In genomic region chr8:89983859-89984258, GRCm38 (mm10) we compare ENCODE assay signal across 23 mouse cellular contexts.
DNase-seq lines count a peak whose midpoint lies in the region; ATAC-seq and TF ChIP-seq lines count a peak whose summit lies in the region.
"Had no signal": no experiment of that assay in that cellular context is flagged by ENCODE, and none has a peak within 500 bp of the region (broad histone marks: within the 10 kb centered on the region; RNA-seq: fewer than 3 reads in every experiment).

No protein-coding gene starts in this region.

- DNase-seq in midbrain, postnatal 0 days (ENCODE audit: low spot score), result no peak
- no peak for DNase-seq in midbrain, embryonic 10.5 days (ENCODE audit: low spot score)
- no peak for DNase-seq in MEL (ENCODE audit: low read depth, low spot score)
- DNase-seq in urinary bladder, postnatal 36 days (ENCODE audit: low spot score in 2 of 2), result no peak
- no peak for DNase-seq in left cerebral cortex, postnatal 4 days
- DNase-seq: adrenal gland, postnatal 14 days; cerebellum, adult 11-12 months; gastrocnemius, postnatal 36 days; heart, postnatal 4 days; kidney, adult 8-10 months; kidney, postnatal 25 days; layer of hippocampus, adult 9-11 months; liver, embryonic 13.5 days; right cerebral cortex, postnatal 25 days had no signal

- intact Hi-C loops in left cerebral cortex, postnatal 4 days (cut with DNase I), result no loop called here

- no peak for ATAC-seq in intestine, postnatal 0 days
- no peak for ATAC-seq in intestine, embryonic 15.5 days
- ATAC-seq in midbrain, postnatal 0 days (ENCODE audit: low FRiP score), result no peak
- ATAC-seq: forebrain, embryonic 14.5 days; hindbrain, embryonic 16.5 days; midbrain, embryonic 13.5 days had no signal

- H3K36me3 ChIP-seq in intestine, postnatal 0 days (ENCODE audit: control insufficient read depth, insufficient read depth), result no peaks in the 10 kb centered on the region
- H3K36me3 ChIP-seq in intestine, embryonic 15.5 days, result no peaks in the 10 kb centered on the region
- no peaks in the 10 kb centered on the region for H3K36me3 ChIP-seq in midbrain, postnatal 0 days (ENCODE audit: insufficient read depth, low read length)
- H3K36me3 ChIP-seq in midbrain, embryonic 10.5 days, result no peaks in the 10 kb centered on the region
- no peaks in the 10 kb centered on the region for H3K36me3 ChIP-seq in MEL (ENCODE audit: control insufficient read depth in 1 of 2, insufficient read depth in 2 of 2, low read length in 2 of 2)
- H3K36me3 ChIP-seq: embryonic facial prominence, embryonic 13.5 days; heart, embryonic 13.5 days; limb, embryonic 12.5 days; liver, embryonic 13.5 days; midbrain, embryonic 13.5 days; stomach, embryonic 15.5 days had no signal

- no peak overlapping the region for H3K4me2 ChIP-seq in intestine, postnatal 0 days (replicated peaks; ENCODE audit: low read depth)
- no peak overlapping the region for H3K4me2 ChIP-seq in intestine, embryonic 15.5 days (replicated peaks)
- H3K4me2 ChIP-seq in midbrain, postnatal 0 days (ENCODE audit: low read depth, low read length, poor library complexity, severe bottlenecking), result no peak overlapping the region
- H3K4me2 ChIP-seq: embryonic facial prominence, embryonic 13.5 days; heart, embryonic 13.5 days; limb, embryonic 12.5 days; liver, embryonic 13.5 days; midbrain, embryonic 13.5 days; stomach, embryonic 15.5 days had no signal

- H3K79me2 ChIP-seq in MEL (ENCODE audit: control insufficient read depth, insufficient read depth, low read length, poor library complexity), result no peaks in the 10 kb centered on the region

- no peak for TF ChIP-seq POLR2A in MEL (IDR thresholded peaks at IDR 0.05; ENCODE audit: control insufficient read depth in 1 of 2, insufficient read depth in 1 of 2, low read depth in 1 of 2, low read length in 2 of 2, poor library complexity in 1 of 2)

- H3K9ac ChIP-seq in intestine, postnatal 0 days (ENCODE audit: low read depth, low read length), result no peak overlapping the region
- H3K9ac ChIP-seq in intestine, embryonic 15.5 days, result no peak overlapping the region
- H3K9ac ChIP-seq in midbrain, postnatal 0 days (replicated peaks; ENCODE audit: low read length, poor library complexity, severe bottlenecking), result no peak overlapping the region
- no peak overlapping the region for H3K9ac ChIP-seq in MEL (ENCODE audit: control insufficient read depth, low read depth, low read length, poor library complexity, severe bottlenecking)
- H3K9ac ChIP-seq: embryonic facial prominence, embryonic 13.5 days; heart, embryonic 13.5 days; limb, embryonic 12.5 days; liver, embryonic 13.5 days; midbrain, embryonic 13.5 days; stomach, embryonic 15.5 days had no signal

- no peak overlapping the region for H3K27ac ChIP-seq in intestine, postnatal 0 days (ENCODE audit: low read depth, low read length)
- no peak overlapping the region for H3K27ac ChIP-seq in intestine, embryonic 15.5 days
- H3K27ac ChIP-seq in midbrain, postnatal 0 days (ENCODE audit: low read depth, low read length), result no peak overlapping the region
- no peak overlapping the region for H3K27ac ChIP-seq in midbrain, embryonic 10.5 days (replicated peaks)
- H3K27ac ChIP-seq in MEL (ENCODE audit: control insufficient read depth, low read depth, low read length), result no peak overlapping the region
- H3K27ac ChIP-seq: embryonic facial prominence, embryonic 13.5 days; heart, embryonic 13.5 days; limb, embryonic 12.5 days; liver, embryonic 13.5 days; midbrain, embryonic 13.5 days; stomach, embryonic 15.5 days had no signal

- no peak for TF ChIP-seq EP300 in MEL (IDR thresholded peaks at IDR 0.05; ENCODE audit: low read depth in 1 of 2, low read length in 2 of 2)

- H3K27me3 ChIP-seq in intestine, postnatal 0 days (replicated peaks; ENCODE audit: control insufficient read depth, insufficient read depth, low read length), result no peaks in the 10 kb centered on the region
- no peaks in the 10 kb centered on the region for H3K27me3 ChIP-seq in intestine, embryonic 15.5 days (replicated peaks)
- no peaks in the 10 kb centered on the region for H3K27me3 ChIP-seq in midbrain, postnatal 0 days (ENCODE audit: insufficient read depth, low read length)
- H3K27me3 ChIP-seq in midbrain, embryonic 10.5 days (ENCODE audit: low read depth, poor library complexity, severe bottlenecking), result no peaks in the 10 kb centered on the region
- no peaks in the 10 kb centered on the region for H3K27me3 ChIP-seq in MEL (ENCODE audit: control insufficient read depth in 1 of 2, insufficient read depth in 2 of 2, low read length in 2 of 2)
- H3K27me3 ChIP-seq: embryonic facial prominence, embryonic 13.5 days; heart, embryonic 13.5 days; liver, embryonic 13.5 days; midbrain, embryonic 13.5 days; stomach, embryonic 15.5 days had no signal

- H3K4me3 ChIP-seq in intestine, postnatal 0 days (ENCODE audit: low read depth, low read length), result no peak overlapping the region
- no peak overlapping the region for H3K4me3 ChIP-seq in intestine, embryonic 15.5 days (replicated peaks)
- H3K4me3 ChIP-seq in midbrain, postnatal 0 days (ENCODE audit: low read depth, low read length), result no peak overlapping the region
- H3K4me3 ChIP-seq in midbrain, embryonic 10.5 days, result no peak overlapping the region
- no peak overlapping the region for H3K4me3 ChIP-seq in MEL (ENCODE audit: control insufficient read depth in 1 of 2, insufficient read depth in 1 of 2, low read depth in 2 of 2, low read length in 2 of 2)
- H3K4me3 ChIP-seq: embryonic facial prominence, embryonic 13.5 days; heart, embryonic 13.5 days; limb, embryonic 12.5 days; liver, embryonic 13.5 days; midbrain, embryonic 13.5 days; stomach, embryonic 15.5 days had no signal

- WGBS in intestine, postnatal 0 days, result 86% methylated on average over 2 of the region's 2 CpGs
- 93% methylated on average over 2 of the region's 2 CpGs for WGBS in intestine, embryonic 15.5 days
- 98% methylated on average over 2 of the region's 2 CpGs for WGBS in midbrain, postnatal 0 days
- WGBS in midbrain, embryonic 10.5 days, result 91% methylated on average over 2 of the region's 2 CpGs

- H3K9me3 ChIP-seq in intestine, postnatal 0 days (ENCODE audit: control insufficient read depth), result no peaks in the 10 kb centered on the region
- H3K9me3 ChIP-seq in intestine, embryonic 15.5 days, result no peaks in the 10 kb centered on the region
- no peaks in the 10 kb centered on the region for H3K9me3 ChIP-seq in midbrain, postnatal 0 days (ENCODE audit: low read length)
- H3K9me3 ChIP-seq in midbrain, embryonic 10.5 days (replicated peaks), result no peaks in the 10 kb centered on the region
- no peaks in the 10 kb centered on the region for H3K9me3 ChIP-seq in MEL (replicated peaks; ENCODE audit: insufficient read depth, low read length)
- H3K9me3 ChIP-seq: embryonic facial prominence, embryonic 13.5 days; limb, embryonic 12.5 days; liver, embryonic 13.5 days; midbrain, embryonic 13.5 days; stomach, embryonic 15.5 days had no signal

- TF ChIP-seq CTCF in intestine, postnatal 0 days (IDR thresholded peaks at IDR 0.05; ENCODE audit: low read depth), result peak; percentile 10; the same call in 1 of the 2 replicates
- peak; percentile 39 for TF ChIP-seq CTCF in midbrain, postnatal 0 days (IDR thresholded peaks at IDR 0.05)
- 0 out of 6 replicates have a peak, but pooled peaks of 2 of the 3 experiments have one; percentile 3 to 6 for TF ChIP-seq CTCF in MEL (IDR thresholded peaks at IDR 0.05 in 2 of 3, conservative IDR thresholded peaks at IDR 0.05 in 1 of 3; ENCODE audit: control insufficient read depth in 1 of 3, insufficient read depth in 1 of 3, low read depth in 2 of 3, low read length in 3 of 3, poor library complexity in 1 of 3, severe bottlenecking in 1 of 3)

- H3K4me1 ChIP-seq in intestine, postnatal 0 days (replicated peaks; ENCODE audit: control insufficient read depth, insufficient read depth, low read length), result no peaks in the 10 kb centered on the region
- H3K4me1 ChIP-seq in intestine, embryonic 15.5 days (replicated peaks), result no peaks in the 10 kb centered on the region
- no peaks in the 10 kb centered on the region for H3K4me1 ChIP-seq in midbrain, postnatal 0 days (ENCODE audit: insufficient read depth, low read length)
- peaks cover 14% of the 10 kb centered on the region for H3K4me1 ChIP-seq in midbrain, embryonic 10.5 days
- no peaks in the 10 kb centered on the region for H3K4me1 ChIP-seq in MEL (ENCODE audit: control insufficient read depth in 1 of 2, insufficient read depth in 2 of 2, low read length in 2 of 2)
- H3K4me1 ChIP-seq: embryonic facial prominence, embryonic 13.5 days; liver, embryonic 13.5 days; stomach, embryonic 15.5 days had no signal

- TF ChIP-seq RAD21 in MEL (IDR thresholded peaks at IDR 0.05; ENCODE audit: low read depth, low read length), result no peak

TF ChIP-seq in MEL, 35 proteins besides CTCF, POLR2A, EP300 and RAD21:
- no peak for TF ChIP-seq ZNF384 (IDR thresholded peaks at IDR 0.05; ENCODE audit: low read depth, low read length)
- TF ChIP-seq MAZ (IDR thresholded peaks at IDR 0.05; ENCODE audit: low read depth, low read length), result no peak
- no peak for TF ChIP-seq TBP (IDR thresholded peaks at IDR 0.05; ENCODE audit: low read depth, low read length)
- no peak for TF ChIP-seq CHD2 (IDR thresholded peaks at IDR 0.05; ENCODE audit: low read length)
- no peak for TF ChIP-seq ZKSCAN1 (IDR thresholded peaks at IDR 0.05; ENCODE audit: low read depth, low read length)
- no peak for TF ChIP-seq MAFK (IDR thresholded peaks at IDR 0.05; ENCODE audit: borderline replicate concordance, low read depth, low read length)
- TF ChIP-seq RCOR1 (IDR thresholded peaks at IDR 0.05; ENCODE audit: low read depth, low read length), result no peak
- TF ChIP-seq NELFE (IDR thresholded peaks at IDR 0.05; ENCODE audit: low read depth, low read length), result no peak
- no peak for TF ChIP-seq JUND (IDR thresholded peaks at IDR 0.05; ENCODE audit: low read depth, low read length)
- TF ChIP-seq CHD1 (IDR thresholded peaks at IDR 0.05; ENCODE audit: low read depth, low read length), result no peak
- no peak for TF ChIP-seq ETS1 (IDR thresholded peaks at IDR 0.05; ENCODE audit: low read depth, low read length)
- no peak for TF ChIP-seq UBTF (IDR thresholded peaks at IDR 0.05; ENCODE audit: borderline replicate concordance, insufficient read depth, low read depth, low read length)
- TF ChIP-seq SMC3 (IDR thresholded peaks at IDR 0.05; ENCODE audit: low read depth, low read length), result no peak
- TF ChIP-seq KAT2A (conservative IDR thresholded peaks at IDR 0.05; ENCODE audit: low read depth, low read length), result no peak
- no peak for TF ChIP-seq E2F4 (IDR thresholded peaks at IDR 0.05; ENCODE audit: borderline replicate concordance, low read depth, low read length)
- TF ChIP-seq ZC3H11A (IDR thresholded peaks at IDR 0.05; ENCODE audit: low read depth, low read length), result no peak
